Mouse (Mus musculus) limb, embryonic 13.5 days (tissue): ENCODE data around the gene Aoc2. TPM values are rescaled to one million over a fixed set of nuclear protein-coding genes. Genes with fewer than 3 reads are reported as not detected.
A peak's percentile ranks its signal among the peaks of the same experiment; 100 is the strongest.
"Not testable (repeated sequence)": the region's sequence is repeated elsewhere in the genome, so short reads cannot be mapped to it uniquely, and the experiment has no call there.

ENCODE experiments used
- ATAC-seq: fragments of 200-750 bp; cut with Nextera tagmentation; 2 replicates; pipeline ENCODE4 v1.8.0; 2017; ENCODE audit warnings: low read depth, moderate number of reproducible peaks, moderate TSS enrichment; ENCODE audit not compliant: low FRiP score
- H3K27ac ChIP-seq: fragments of 300-500 bp; sonication (generic); 2 replicates; pipeline ENCODE4 v1.5.1; 2015; ENCODE audit warnings: inconsistent platforms, mild to moderate bottlenecking, moderate library complexity
- H3K27me3 ChIP-seq: fragments of 300-500 bp; sonication (generic); 2 replicates; pipeline ENCODE4 v1.6.1; 2015; ENCODE audit warnings: mild to moderate bottlenecking, inconsistent platforms
- H3K36me3 ChIP-seq: fragments of 300-500 bp; sonication (generic); 2 replicates; pipeline ENCODE4 v1.6.1; 2015; ENCODE audit warnings: inconsistent platforms, mild to moderate bottlenecking, moderate library complexity
- H3K4me1 ChIP-seq: fragments of 300-500 bp; sonication (generic); 2 replicates; pipeline ENCODE4 v1.6.1; 2015; ENCODE audit warnings: inconsistent platforms
- H3K4me2 ChIP-seq: fragments of 300-500 bp; sonication (generic); replicated peaks from 2 replicates; pipeline ENCODE4 v1.6.1; 2015; ENCODE audit warnings: inconsistent platforms, mild to moderate bottlenecking, moderate library complexity
- H3K4me3 ChIP-seq: fragments of 300-500 bp; sonication (generic); 2 replicates; pipeline ENCODE4 v1.5.1; 2015; ENCODE audit warnings: moderate library complexity, mild to moderate bottlenecking, inconsistent platforms
- H3K9ac ChIP-seq: fragments of 300-500 bp; sonication (generic); 2 replicates; pipeline ENCODE4 v1.6.1; 2015; ENCODE audit warnings: mild to moderate bottlenecking, inconsistent platforms
- H3K9me3 ChIP-seq: fragments of 300-500 bp; sonication (generic); 2 replicates; pipeline ENCODE4 v1.6.1; 2016; ENCODE audit warnings: inconsistent platforms
- WGBS: fragments of 180-500 bp; shearing (Covaris S2); methylation state at CpG from one replicate; pipeline ENCODE4 v1.1.7; 2015; 5-methylcytosine and 5-hydroxymethylcytosine counted together
- polyA plus RNA-seq: library from polyadenylated mRNA; unstranded; fragments of >200 nt; fragmentation: Nextera tagmentation; extraction: Ambion mirVana; gene quantifications from 2 replicates; pipeline ENCODE4 v1.2.1, GENCODE M21; 2015

The Aoc2 gene
- polyA plus RNA-seq, 1 experiment from 2014 or later, result 1.4 TPM

- peaks cover 77% of the 10 kb centered on the region for H3K36me3 ChIP-seq
- H3K9me3 ChIP-seq, result no peaks in the 10 kb centered on the region
- H3K27me3 ChIP-seq, result no peaks in the 10 kb centered on the region
- no peak overlapping the region for H3K27ac ChIP-seq
- no peak overlapping the region for H3K9ac ChIP-seq
- peak; percentile 55; the same call in 1 of the 2 replicates for ATAC-seq
- H3K4me1 ChIP-seq, result no peaks in the 10 kb centered on the region
- no peak overlapping the region for H3K4me2 ChIP-seq
- no peak overlapping the region for H3K4me3 ChIP-seq
- WGBS, result 16% methylated on average over 4 of the region's 4 CpGs
Observed at GRCm38 (mm10) chr11:101323609-101324008, 1.3 kb upstream of the Aoc2 start.

- H3K27ac ChIP-seq, H3K4me1 ChIP-seq, H3K27me3 ChIP-seq, H3K9me3 ChIP-seq, H3K4me2 ChIP-seq, H3K9ac ChIP-seq, ATAC-seq, H3K4me3 ChIP-seq: not testable (repeated sequence)
- WGBS, result 93% methylated on average over 11 of the region's 11 CpGs
- peaks cover 62% of the 10 kb centered on the region for H3K36me3 ChIP-seq
Observed at GRCm38 (mm10) chr11:101325201-101325600, 338 bp downstream of the Aoc2 start.

GRCm38 (mm10) chr11:101326147-101326546 is 1.3 kb downstream of the Aoc2 start:
- ATAC-seq, result no peak
- no peak overlapping the region for H3K4me2 ChIP-seq
- H3K9ac ChIP-seq, result peak overlapping the region; percentile 25; the same call in 1 of the 2 replicates
- H3K4me1 ChIP-seq, result no peaks in the 10 kb centered on the region
- 85% methylated on average over 11 of the region's 11 CpGs for WGBS
- peaks cover 53% of the 10 kb centered on the region for H3K36me3 ChIP-seq
- no peaks in the 10 kb centered on the region for H3K9me3 ChIP-seq
- no peak overlapping the region for H3K27ac ChIP-seq
- no peak overlapping the region for H3K4me3 ChIP-seq
- H3K27me3 ChIP-seq, result no peaks in the 10 kb centered on the region

GRCm38 (mm10) chr11:101327311-101327710 is 2.4 kb downstream of the Aoc2 start:
- no peaks in the 10 kb centered on the region for H3K9me3 ChIP-seq
- H3K9ac ChIP-seq, result no peak overlapping the region
- peaks cover 41% of the 10 kb centered on the region for H3K36me3 ChIP-seq
- 53% methylated on average over 3 of the region's 3 CpGs for WGBS
- no peak overlapping the region for H3K27ac ChIP-seq
- no peaks in the 10 kb centered on the region for H3K4me1 ChIP-seq
- H3K27me3 ChIP-seq, result no peaks in the 10 kb centered on the region
- H3K4me3 ChIP-seq, result no peak overlapping the region
- H3K4me2 ChIP-seq, result no peak overlapping the region
- ATAC-seq, result no peak

GRCm38 (mm10) chr11:101328941-101329635 is 4.2 kb downstream of the Aoc2 start:
- WGBS, result 84% methylated on average over 6 of the region's 6 CpGs
- Histone ChIP-seq H3K9ac (no peak overlapping the region), H3K4me1 (no peaks in the 10 kb centered on the region), H3K27ac (no peak overlapping the region), H3K4me3 (no peak overlapping the region), H3K4me2 (no peak overlapping the region), H3K27me3 (no peaks in the 10 kb centered on the region), H3K36me3 (peaks cover 23% of the 10 kb centered on the region), H3K9me3 (no peaks in the 10 kb centered on the region)
- ATAC-seq, result no peak

GRCm38 (mm10) chr11:101330371-101330924 is 5.6 kb downstream of the Aoc2 start, which contains the start of gene Aoc3:
Aoc3 (plus strand) TSS chr11:101330605.
- H3K4me1 ChIP-seq, result no peaks in the 10 kb centered on the region; the same call in 1 of the 2 replicates
- no peak within 1 kb of the TSS for H3K4me2 ChIP-seq
- H3K9me3 ChIP-seq, result no peaks in the 10 kb centered on the region
- ATAC-seq, result 0 out of 2 replicates have a peak, but pooled peaks have one; percentile 24
- H3K36me3 ChIP-seq, result peaks cover 10% of the 10 kb centered on the region
- H3K9ac ChIP-seq, result no peak within 1 kb of the TSS
- H3K27ac ChIP-seq, result no peak within 1 kb of the TSS
- no peak within 1 kb of the TSS for H3K4me3 ChIP-seq
- H3K27me3 ChIP-seq, result no peaks in the 10 kb centered on the region
- 62% methylated on average over 7 of the region's 7 CpGs for WGBS

- not testable (repeated sequence) for H3K4me2 ChIP-seq, H3K4me1 ChIP-seq, H3K27ac ChIP-seq, ATAC-seq, H3K9me3 ChIP-seq, H3K36me3 ChIP-seq, H3K27me3 ChIP-seq, H3K4me3 ChIP-seq, H3K9ac ChIP-seq
- 79% methylated on average over 6 of the region's 6 CpGs for WGBS
Observed at GRCm38 (mm10) chr11:101330961-101331360, 6.1 kb downstream of the Aoc2 start.

GRCm38 (mm10) chr11:101332537-101332936 is 7.7 kb downstream of the Aoc2 start:
- H3K9ac ChIP-seq, result no peak overlapping the region
- 80% methylated on average over 3 of the region's 3 CpGs for WGBS
- peaks cover 5% of the 10 kb centered on the region for H3K4me1 ChIP-seq
- ATAC-seq, result no peak
- no peak overlapping the region for H3K4me3 ChIP-seq
- H3K27me3 ChIP-seq, result no peaks in the 10 kb centered on the region
- H3K27ac ChIP-seq, result no peak overlapping the region
- no peak overlapping the region for H3K4me2 ChIP-seq
- H3K36me3 ChIP-seq, result 0 out of 2 replicates have a peak, but pooled peaks cover 2% of the 10 kb centered on the region
- no peaks in the 10 kb centered on the region for H3K9me3 ChIP-seq

GRCm38 (mm10) chr11:101334023-101334422 is 9.2 kb downstream of the Aoc2 start:
- Histone ChIP-seq H3K27ac (no peak overlapping the region), H3K4me2 (no peak overlapping the region), H3K4me1 (peaks cover 15% of the 10 kb centered on the region), H3K9me3 (no peaks in the 10 kb centered on the region), H3K4me3 (no peak overlapping the region), H3K27me3 (no peaks in the 10 kb centered on the region), H3K36me3 (no peaks in the 10 kb centered on the region), H3K9ac (no peak overlapping the region)
- ATAC-seq, result no peak
- 28% methylated on average over 10 of the region's 10 CpGs for WGBS

GRCm38 (mm10) chr11:101334516-101334915 is 9.7 kb downstream of the Aoc2 start:
- H3K36me3 ChIP-seq, result no peaks in the 10 kb centered on the region
- no peak for ATAC-seq
- H3K4me1 ChIP-seq, result peaks cover 15% of the 10 kb centered on the region
- no peak overlapping the region for H3K27ac ChIP-seq
- 10% methylated on average over 6 of the region's 6 CpGs for WGBS
- H3K9ac ChIP-seq, result no peak overlapping the region
- no peaks in the 10 kb centered on the region for H3K9me3 ChIP-seq
- no peak overlapping the region for H3K4me3 ChIP-seq
- no peak overlapping the region for H3K4me2 ChIP-seq
- H3K27me3 ChIP-seq, result no peaks in the 10 kb centered on the region

- Histone ChIP-seq H3K27me3 (no peaks in the 10 kb centered on the region), H3K4me3 (no peak overlapping the region), H3K4me1 (peaks cover 15% of the 10 kb centered on the region), H3K9me3 (no peaks in the 10 kb centered on the region), H3K36me3 (no peaks in the 10 kb centered on the region), H3K4me2 (no peak overlapping the region), H3K9ac (no peak overlapping the region), H3K27ac (no peak overlapping the region)
- 87% methylated on average over 9 of the region's 9 CpGs for WGBS
- ATAC-seq, result no peak
Observed at GRCm38 (mm10) chr11:101335685-101336084, 10.8 kb downstream of the Aoc2 start.

GRCm38 (mm10) chr11:101338123-101338760 is 13.4 kb downstream of the Aoc2 start:
- Histone ChIP-seq H3K4me1 (peaks cover 15% of the 10 kb centered on the region), H3K27me3 (no peaks in the 10 kb centered on the region), H3K27ac (0 out of 2 replicates have a peak overlapping the region, but pooled peaks have one; percentile 3), H3K9me3 (no peaks in the 10 kb centered on the region), H3K4me3 (peak overlapping the region; percentile 33), H3K36me3 (no peaks in the 10 kb centered on the region), H3K4me2 (peak overlapping the region; percentile 57), H3K9ac (peak overlapping the region; percentile 0; the same call in 1 of the 2 replicates)
- peak; percentile 80 for ATAC-seq
- WGBS, result 2% methylated on average over 9 of the region's 9 CpGs
